Mouse (Mus musculus) hindbrain, embryonic 10.5 days (tissue): ENCODE measurements at regions not wholly inside any gene's neighbourhood (a gene's known extent, or its start where the extent isn't known, plus 50 kb on each side); places are given as distances from the start of the nearest gene placed in this dataset.

Experiments used
- DNase-seq: peaks from one replicate; pipeline ENCODE4 v3.0.0-alpha.2; 2017; ENCODE audit warnings: low spot score
- H3K27ac ChIP-seq: fragments of 300-500 bp; sonication (generic); 2 replicates; pipeline ENCODE4 v1.5.1; 2016; ENCODE audit warnings: mild to moderate bottlenecking, moderate library complexity
- H3K27me3 ChIP-seq: fragments of 300-500 bp; sonication (generic); 2 replicates; pipeline ENCODE4 v1.6.1; 2016; ENCODE audit warnings: mild to moderate bottlenecking; ENCODE audit not compliant: poor library complexity, insufficient read depth, severe bottlenecking
- H3K36me3 ChIP-seq: fragments of 300-500 bp; sonication (generic); 2 replicates; pipeline ENCODE4 v1.6.1; 2016; ENCODE audit warnings: mild to moderate bottlenecking, moderate library complexity
- H3K4me1 ChIP-seq: fragments of 300-500 bp; sonication (generic); replicated peaks from 2 replicates; pipeline ENCODE4 v1.6.1; 2016; ENCODE audit warnings: mild to moderate bottlenecking
- H3K4me3 ChIP-seq: fragments of 300-500 bp; sonication (generic); 2 replicates; pipeline ENCODE4 v1.5.1; 2016; ENCODE audit warnings: mild to moderate bottlenecking, moderate library complexity
- H3K9me3 ChIP-seq: fragments of 300-500 bp; sonication (generic); 2 replicates; pipeline ENCODE4 v1.6.1; 2016; ENCODE audit warnings: mild to moderate bottlenecking, moderate library complexity
- WGBS: fragments of 180-500 bp; shearing (Covaris S2); methylation state at CpG from one replicate; pipeline ENCODE4 v1.1.7; 2016; 5-methylcytosine and 5-hydroxymethylcytosine counted together

GRCm38 (mm10) chr5:39144225-39144624 lies 267.6 kb upstream of the Clnk start:
- Histone ChIP-seq H3K27me3 (no peaks in the 10 kb centered on the region), H3K36me3 (no peaks in the 10 kb centered on the region), H3K4me1 (no peaks in the 10 kb centered on the region), H3K27ac (no peak overlapping the region), H3K9me3 (no peaks in the 10 kb centered on the region), H3K4me3 (no peak overlapping the region)
- no peak for DNase-seq
- WGBS: 91% methylated on average over 10 of the region's 10 CpGs

GRCm38 (mm10) chr5:39143648-39144047 lies 267.0 kb upstream of the Clnk start:
- H3K4me1 ChIP-seq: no peaks in the 10 kb centered on the region
- H3K36me3 ChIP-seq: no peaks in the 10 kb centered on the region
- H3K27me3 ChIP-seq: no peaks in the 10 kb centered on the region
- H3K9me3 ChIP-seq: no peaks in the 10 kb centered on the region
- no peak for DNase-seq
- H3K27ac ChIP-seq: no peak overlapping the region
- WGBS: 85% methylated on average over 4 of the region's 4 CpGs
- H3K4me3 ChIP-seq: no peak overlapping the region

GRCm38 (mm10) chr5:39138375-39138774 lies 261.8 kb upstream of the Clnk start:
- DNase-seq: no peak
- Histone ChIP-seq H3K36me3 (no peaks in the 10 kb centered on the region), H3K4me3 (no peak overlapping the region), H3K27me3 (no peaks in the 10 kb centered on the region), H3K9me3 (no peaks in the 10 kb centered on the region), H3K4me1 (no peaks in the 10 kb centered on the region), H3K27ac (no peak overlapping the region)
- 92% methylated on average over 3 of the region's 3 CpGs for WGBS

GRCm38 (mm10) chr5:39128931-39129330 lies 252.3 kb upstream of the Clnk start:
- no peaks in the 10 kb centered on the region for H3K27me3 ChIP-seq
- H3K27ac ChIP-seq: no peak overlapping the region
- no peak for DNase-seq
- H3K4me3 ChIP-seq: no peak overlapping the region
- no peaks in the 10 kb centered on the region for H3K9me3 ChIP-seq
- no peaks in the 10 kb centered on the region for H3K4me1 ChIP-seq
- H3K36me3 ChIP-seq: no peaks in the 10 kb centered on the region

GRCm38 (mm10) chr5:39126833-39127232 lies 250.2 kb upstream of the Clnk start:
- no peak overlapping the region for H3K4me3 ChIP-seq
- no peak for DNase-seq
- no peaks in the 10 kb centered on the region for H3K9me3 ChIP-seq
- WGBS: 95% methylated on average over 4 of the region's 4 CpGs
- H3K27me3 ChIP-seq: no peaks in the 10 kb centered on the region
- no peaks in the 10 kb centered on the region for H3K4me1 ChIP-seq
- H3K36me3 ChIP-seq: no peaks in the 10 kb centered on the region
- H3K27ac ChIP-seq: no peak overlapping the region

GRCm38 (mm10) chr5:39126270-39126691 lies 249.7 kb upstream of the Clnk start:
- no peak for DNase-seq
- Histone ChIP-seq H3K4me3 (no peak overlapping the region), H3K4me1 (no peaks in the 10 kb centered on the region), H3K27ac (no peak overlapping the region), H3K27me3 (no peaks in the 10 kb centered on the region), H3K9me3 (no peaks in the 10 kb centered on the region), H3K36me3 (no peaks in the 10 kb centered on the region)
- WGBS: 86% methylated on average over 2 of the region's 2 CpGs

GRCm38 (mm10) chr5:39110336-39110735 lies 233.7 kb upstream of the Clnk start:
- WGBS: 74% methylated on average over 1 of the region's 1 CpGs
- Histone ChIP-seq H3K4me3 (no peak overlapping the region), H3K36me3 (no peaks in the 10 kb centered on the region), H3K27ac (no peak overlapping the region), H3K9me3 (no peaks in the 10 kb centered on the region), H3K4me1 (no peaks in the 10 kb centered on the region), H3K27me3 (no peaks in the 10 kb centered on the region)
- no peak for DNase-seq

GRCm38 (mm10) chr5:39109526-39109925 lies 232.9 kb upstream of the Clnk start:
- WGBS: 85% methylated on average over 3 of the region's 3 CpGs
- no peak overlapping the region for H3K4me3 ChIP-seq
- H3K4me1 ChIP-seq: no peaks in the 10 kb centered on the region
- H3K27me3 ChIP-seq: no peaks in the 10 kb centered on the region
- H3K27ac ChIP-seq: no peak overlapping the region
- no peaks in the 10 kb centered on the region for H3K9me3 ChIP-seq
- no peaks in the 10 kb centered on the region for H3K36me3 ChIP-seq
- DNase-seq: no peak

GRCm38 (mm10) chr5:39099113-39099512 lies 222.5 kb upstream of the Clnk start:
- Histone ChIP-seq H3K27ac (no peak overlapping the region), H3K9me3 (no peaks in the 10 kb centered on the region), H3K36me3 (no peaks in the 10 kb centered on the region), H3K4me3 (no peak overlapping the region), H3K4me1 (peaks cover 7% of the 10 kb centered on the region), H3K27me3 (no peaks in the 10 kb centered on the region)
- 43% methylated on average over 5 of the region's 5 CpGs for WGBS
- no peak for DNase-seq

GRCm38 (mm10) chr5:39094875-39095274 lies 218.3 kb upstream of the Clnk start:
- no peaks in the 10 kb centered on the region for H3K9me3 ChIP-seq
- DNase-seq: no peak
- no peak overlapping the region for H3K4me3 ChIP-seq
- H3K4me1 ChIP-seq: peaks cover 7% of the 10 kb centered on the region
- no peaks in the 10 kb centered on the region for H3K27me3 ChIP-seq
- WGBS: 81% methylated on average over 3 of the region's 3 CpGs
- H3K27ac ChIP-seq: no peak overlapping the region
- no peaks in the 10 kb centered on the region for H3K36me3 ChIP-seq

GRCm38 (mm10) chr5:39076555-39077178 lies 200.1 kb upstream of the Clnk start:
- Histone ChIP-seq H3K9me3 (no peaks in the 10 kb centered on the region), H3K4me1 (0 out of 2 replicates have a peak, but pooled peaks cover 7% of the 10 kb centered on the region), H3K27me3 (no peaks in the 10 kb centered on the region), H3K27ac (0 out of 2 replicates have a peak overlapping the region, but pooled peaks have one; percentile 12), H3K4me3 (no peak overlapping the region), H3K36me3 (no peaks in the 10 kb centered on the region)
- 44% methylated on average over 11 of the region's 11 CpGs for WGBS
- DNase-seq: peak; percentile 28

- no peaks in the 10 kb centered on the region for H3K27me3 ChIP-seq
- DNase-seq: no peak
- H3K36me3 ChIP-seq: no peaks in the 10 kb centered on the region
- no peaks in the 10 kb centered on the region for H3K4me1 ChIP-seq
- H3K27ac ChIP-seq: no peak overlapping the region
- no peak overlapping the region for H3K4me3 ChIP-seq
- 82% methylated on average over 3 of the region's 3 CpGs for WGBS
- H3K9me3 ChIP-seq: no peaks in the 10 kb centered on the region
These were observed 193.1 kb upstream of the Clnk start for GRCm38 (mm10) chr5:39069683-39070082.

GRCm38 (mm10) chr5:39063061-39063460 lies 186.4 kb upstream of the Clnk start:
- no peak overlapping the region for H3K4me3 ChIP-seq
- H3K9me3 ChIP-seq: no peaks in the 10 kb centered on the region
- 91% methylated on average over 3 of the region's 3 CpGs for WGBS
- no peaks in the 10 kb centered on the region for H3K4me1 ChIP-seq
- no peaks in the 10 kb centered on the region for H3K36me3 ChIP-seq
- H3K27ac ChIP-seq: no peak overlapping the region
- DNase-seq: no peak
- H3K27me3 ChIP-seq: no peaks in the 10 kb centered on the region
